Mouse (Mus musculus): ENCODE measurements around the gene Zfp672. TPM values are rescaled to one million over a fixed set of nuclear protein-coding genes. Genes with fewer than 3 reads are reported as not detected.
"Not testable (repeated sequence)": the region's sequence is repeated elsewhere in the genome, so short reads cannot be mapped to it uniquely, and the experiment has no call there.

Zfp672 gene
- total RNA-seq, 1 experiment from 2014 or later, result 36.1 TPM

GRCm38 (mm10) chr11:58331149-58331495 lies 983 bp upstream of the Zfp672 start:
- no peak for ATAC-seq (ENCODE audit: extremely low read depth, insufficient number of reproducible peaks, low FRiP score, poor library complexity, severe bottlenecking)

GRCm38 (mm10) chr11:58329906-58330275 lies 248 bp downstream of the Zfp672 start:
- no peak for ATAC-seq (ENCODE audit: extremely low read depth, insufficient number of reproducible peaks, low FRiP score, poor library complexity, severe bottlenecking)

DNA sequence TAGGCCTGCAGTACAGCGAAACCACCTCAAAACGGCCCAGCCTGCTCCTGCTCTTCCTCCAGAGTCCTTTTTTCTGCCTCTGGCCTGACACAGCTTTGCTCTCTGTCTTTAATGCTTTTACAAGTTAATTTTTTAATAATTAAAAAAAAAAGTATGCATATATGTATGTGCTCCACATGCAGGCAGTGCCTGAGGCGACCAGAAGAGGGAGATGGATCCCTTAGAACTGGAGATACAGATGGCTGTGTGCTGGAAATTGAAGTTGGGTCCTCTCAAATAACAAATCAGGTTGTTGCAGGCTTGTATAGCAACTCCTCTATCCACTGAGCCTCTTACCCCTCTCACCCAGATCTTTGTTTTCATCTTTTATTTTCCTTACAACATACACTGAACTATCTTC lies 3.4 kb downstream of the Zfp672 start:
- ATAC-seq (ENCODE audit: extremely low read depth, insufficient number of reproducible peaks, low FRiP score, poor library complexity, severe bottlenecking), result no peak

DNA sequence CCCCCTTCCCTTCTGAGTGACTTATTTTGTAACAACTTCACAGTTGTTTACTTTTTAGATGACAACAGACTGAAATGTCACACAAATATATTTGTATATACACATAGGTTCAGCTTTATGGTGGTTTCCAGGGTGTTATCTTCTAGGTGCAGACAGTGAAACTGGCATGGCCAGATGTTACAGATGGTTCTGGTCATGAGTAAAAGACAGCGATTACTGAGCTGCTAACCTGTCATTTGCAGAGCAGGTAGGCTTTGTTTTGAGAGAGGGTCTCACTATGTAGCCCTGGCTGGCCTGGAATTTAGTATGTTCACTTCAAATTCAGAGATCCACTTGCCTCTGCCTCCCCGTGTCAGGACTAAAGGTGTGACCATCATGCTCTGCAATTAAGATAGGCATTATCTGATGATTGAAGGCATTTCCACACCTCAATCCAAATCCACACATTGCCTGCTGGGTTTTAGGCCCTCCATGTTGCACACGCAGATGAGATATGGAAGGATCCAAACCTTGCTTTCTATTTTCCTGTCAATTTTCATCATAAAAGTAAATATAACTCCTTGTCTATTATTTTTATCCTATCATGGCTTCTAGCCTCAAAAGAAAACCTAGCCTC lies 5.4 kb downstream of the Zfp672 start:
- no peak for ATAC-seq (ENCODE audit: extremely low read depth, insufficient number of reproducible peaks, low FRiP score, poor library complexity, severe bottlenecking)

DNA sequence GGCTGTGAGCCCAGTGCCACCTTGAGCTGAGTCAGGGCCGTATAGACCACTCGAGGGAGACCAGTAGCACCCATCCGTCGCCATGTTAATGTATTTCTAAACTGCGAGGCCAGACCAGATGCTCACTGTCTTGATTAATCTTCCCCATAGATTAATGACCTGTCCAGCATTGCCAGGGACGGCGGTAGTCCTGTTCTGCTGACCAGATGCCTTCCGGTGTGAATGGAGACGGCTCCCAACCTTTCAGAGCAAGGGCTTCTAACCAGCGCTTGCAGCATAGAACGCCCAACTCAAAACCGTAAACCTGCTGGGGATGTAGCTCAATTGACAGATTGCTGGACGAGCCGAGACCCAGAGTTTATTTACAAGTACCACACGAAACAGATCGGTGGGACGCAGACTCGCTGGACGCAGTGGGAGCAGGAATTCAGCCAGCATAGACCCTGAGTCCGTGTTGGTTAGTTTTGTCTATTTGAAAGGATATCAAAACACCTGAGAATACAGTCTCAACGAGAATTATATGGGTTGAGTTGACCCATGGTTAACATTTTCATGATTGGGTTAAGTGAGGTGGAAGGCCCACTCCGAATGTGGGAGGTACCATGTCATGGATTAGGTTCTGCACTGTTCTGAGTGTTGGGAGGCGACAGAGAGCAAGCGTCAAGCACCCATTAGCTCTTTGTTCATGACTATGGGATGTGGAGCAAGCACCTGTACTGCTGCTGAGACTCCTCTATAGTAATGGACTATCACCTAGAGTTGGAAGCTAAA lies 6.4 kb downstream of the Zfp672 start:
- ATAC-seq (ENCODE audit: extremely low read depth, insufficient number of reproducible peaks, low FRiP score, poor library complexity, severe bottlenecking), result no peak

DNA sequence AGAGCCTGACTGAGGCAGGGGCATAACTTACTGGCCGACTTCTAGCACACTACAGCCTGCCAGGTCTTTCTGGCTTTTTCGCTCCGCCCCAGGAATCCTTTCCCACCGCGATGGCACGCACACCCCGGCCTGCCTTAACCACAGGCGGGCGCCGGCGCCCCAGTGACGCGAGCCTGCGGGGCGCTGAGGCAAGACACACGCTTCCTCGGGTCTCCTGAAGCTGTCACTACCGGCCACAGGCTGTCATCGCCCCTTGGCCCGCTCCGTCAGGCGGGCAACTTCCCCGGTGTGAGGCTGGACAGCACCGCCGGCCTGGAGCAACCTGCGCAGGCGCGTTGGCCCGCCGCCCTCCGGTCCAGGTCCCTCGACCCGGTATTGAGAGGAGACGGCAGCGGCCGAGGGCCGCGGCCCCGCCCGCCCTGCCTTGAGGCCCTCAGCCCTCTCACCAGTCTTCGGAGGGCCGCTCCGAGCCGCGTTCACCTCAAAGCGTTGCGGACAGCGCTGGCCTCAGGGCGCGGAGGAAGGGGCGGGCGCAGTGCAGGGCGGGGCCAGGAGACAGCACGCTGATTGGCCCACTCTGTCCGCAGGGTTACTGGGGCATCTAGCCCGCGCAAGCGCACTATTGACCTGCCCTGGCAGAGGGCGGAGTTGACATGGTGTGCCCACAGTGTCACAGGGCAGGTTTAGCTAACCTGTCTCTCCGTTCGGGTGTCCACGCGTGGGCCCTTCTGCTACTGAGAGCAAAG lies 7.1 kb downstream of the Zfp672 start:
- peak; percentile 96 for ATAC-seq (ENCODE audit: extremely low read depth, insufficient number of reproducible peaks, low FRiP score, poor library complexity, severe bottlenecking)

DNA sequence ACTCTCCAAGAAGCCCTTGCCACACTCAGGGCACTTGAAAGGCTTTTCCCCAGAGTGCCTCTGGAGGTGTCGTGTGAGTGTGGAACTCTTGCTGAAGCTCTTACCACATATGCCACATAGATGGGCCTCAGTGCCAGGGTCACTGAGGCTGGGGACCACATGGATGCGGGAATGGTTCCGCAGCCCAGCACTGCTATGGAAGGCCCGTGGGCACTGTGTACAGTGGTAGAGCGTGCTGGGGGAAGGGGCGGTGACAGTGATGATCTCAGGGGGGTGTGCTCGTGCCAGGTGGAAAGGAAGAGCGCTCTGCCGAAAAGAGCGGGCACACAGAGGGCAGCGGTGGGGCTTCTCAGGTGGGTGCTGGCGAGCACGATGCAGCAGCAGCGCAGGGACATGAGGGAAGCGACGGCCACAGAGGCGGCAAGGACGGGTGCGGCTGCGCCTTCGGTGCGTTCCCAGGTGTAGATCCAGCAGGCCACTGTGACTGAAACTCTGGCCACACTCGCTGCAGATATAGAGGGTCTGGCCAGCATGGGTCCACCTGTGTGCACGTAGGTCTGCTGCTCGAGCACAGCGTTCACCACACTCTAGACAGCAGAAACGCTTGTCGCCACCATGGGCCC lies 13.3 kb downstream of the Zfp672 start:
- ATAC-seq (ENCODE audit: extremely low read depth, insufficient number of reproducible peaks, low FRiP score, poor library complexity, severe bottlenecking), result no peak

GRCm38 (mm10) chr11:58316344-58316743 lies 13.8 kb downstream of the Zfp672 start:
- ATAC-seq (ENCODE audit: extremely low read depth, insufficient number of reproducible peaks, low FRiP score, poor library complexity, severe bottlenecking), result no peak

- ATAC-seq (ENCODE audit: extremely low read depth, insufficient number of reproducible peaks, low FRiP score, poor library complexity, severe bottlenecking), result no peak
Observed at GRCm38 (mm10) chr11:58315536-58316168, 14.5 kb downstream of the Zfp672 start.

GRCm38 (mm10) chr11:58314069-58314468 lies 16.1 kb downstream of the Zfp672 start:
- ATAC-seq (ENCODE audit: extremely low read depth, insufficient number of reproducible peaks, low FRiP score, poor library complexity, severe bottlenecking), result no peak

DNA sequence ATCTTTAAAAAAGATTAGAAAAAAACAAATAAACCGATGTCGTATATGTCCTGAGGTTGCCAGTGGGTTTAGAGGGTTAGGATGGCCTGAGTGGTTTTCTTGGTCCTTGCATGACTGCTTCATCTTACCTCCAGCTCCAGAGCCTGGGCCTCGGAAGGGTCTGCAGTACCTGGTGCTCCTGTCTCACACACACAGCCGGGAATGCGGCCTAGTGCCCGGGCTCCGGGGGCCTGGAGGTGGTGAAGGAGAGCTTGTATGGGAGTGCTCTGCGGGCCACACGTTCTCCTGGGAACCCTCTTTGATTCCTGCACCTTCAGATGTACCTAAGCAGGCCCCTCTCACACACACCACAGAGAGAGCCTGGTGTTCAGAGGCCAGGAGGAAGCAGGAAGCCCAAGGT lies 21.5 kb downstream of the Zfp672 start:
- no peak for ATAC-seq (ENCODE audit: extremely low read depth, insufficient number of reproducible peaks, low FRiP score, poor library complexity, severe bottlenecking)

GRCm38 (mm10) chr11:58307411-58308080 lies 22.6 kb downstream of the Zfp672 start:
- 0 out of 2 replicates have a peak, but pooled peaks have one; percentile 27 for ATAC-seq (ENCODE audit: extremely low read depth, insufficient number of reproducible peaks, low FRiP score, poor library complexity, severe bottlenecking)

DNA sequence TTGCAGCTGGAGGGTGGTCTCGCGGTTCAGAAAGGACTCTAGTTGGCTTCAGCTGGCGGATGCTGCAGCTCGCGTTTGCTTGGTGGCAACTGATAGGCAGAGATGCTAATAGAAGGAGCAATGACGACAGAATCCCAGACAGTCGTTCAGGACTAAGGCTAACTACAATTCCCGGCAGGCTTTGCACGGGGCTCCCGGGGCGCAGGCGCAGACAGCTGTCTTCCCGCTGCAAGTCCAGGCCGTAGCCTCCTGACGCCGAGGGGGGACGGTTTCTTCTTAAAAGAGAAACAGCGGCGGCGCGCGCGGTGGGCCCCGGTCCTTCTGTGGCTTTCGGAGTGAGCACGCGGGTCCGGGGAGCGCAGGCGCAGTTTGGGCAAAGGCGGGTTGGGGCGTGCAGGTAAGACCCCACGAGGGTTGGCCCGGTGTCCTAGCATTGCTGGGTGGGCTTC lies 23.3 kb downstream of the Zfp672 start, which contains the start of gene Zfp692:
Zfp692 (plus strand) TSS at position 210 of the 449 bp plus-strand sequence.
- peak; percentile 56 for ATAC-seq (ENCODE audit: extremely low read depth, insufficient number of reproducible peaks, low FRiP score, poor library complexity, severe bottlenecking)

GRCm38 (mm10) chr11:58305299-58305698 lies 24.8 kb downstream of the Zfp672 start:
- ATAC-seq (ENCODE audit: extremely low read depth, insufficient number of reproducible peaks, low FRiP score, poor library complexity, severe bottlenecking), result not testable (repeated sequence)

DNA sequence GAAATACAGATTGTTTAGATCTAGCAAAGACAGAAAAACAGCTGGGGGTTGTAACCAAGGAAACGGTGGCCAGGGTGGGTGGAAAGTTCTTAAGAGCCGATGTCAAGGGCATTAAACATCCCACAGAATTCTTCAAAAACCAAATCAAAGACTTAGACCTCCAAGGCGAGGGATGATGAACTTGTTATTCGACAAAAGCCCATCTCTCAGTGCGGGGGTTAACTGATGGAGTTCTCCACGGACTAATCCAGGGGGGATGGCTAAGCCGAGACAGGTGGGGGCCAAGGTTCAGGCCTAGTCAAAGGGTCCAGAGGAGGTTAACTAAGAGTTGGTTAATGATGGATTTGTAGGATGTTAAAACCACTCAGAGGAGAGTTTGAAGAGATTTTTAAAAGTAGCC lies 26.5 kb downstream of the Zfp672 start:
- ATAC-seq (ENCODE audit: extremely low read depth, insufficient number of reproducible peaks, low FRiP score, poor library complexity, severe bottlenecking), result no peak

- ATAC-seq (ENCODE audit: extremely low read depth, insufficient number of reproducible peaks, low FRiP score, poor library complexity, severe bottlenecking), result peak; percentile 3; the same call in 1 of the 2 replicates
Observed at GRCm38 (mm10) chr11:58302774-58303445, 27.2 kb downstream of the Zfp672 start.

DNA sequence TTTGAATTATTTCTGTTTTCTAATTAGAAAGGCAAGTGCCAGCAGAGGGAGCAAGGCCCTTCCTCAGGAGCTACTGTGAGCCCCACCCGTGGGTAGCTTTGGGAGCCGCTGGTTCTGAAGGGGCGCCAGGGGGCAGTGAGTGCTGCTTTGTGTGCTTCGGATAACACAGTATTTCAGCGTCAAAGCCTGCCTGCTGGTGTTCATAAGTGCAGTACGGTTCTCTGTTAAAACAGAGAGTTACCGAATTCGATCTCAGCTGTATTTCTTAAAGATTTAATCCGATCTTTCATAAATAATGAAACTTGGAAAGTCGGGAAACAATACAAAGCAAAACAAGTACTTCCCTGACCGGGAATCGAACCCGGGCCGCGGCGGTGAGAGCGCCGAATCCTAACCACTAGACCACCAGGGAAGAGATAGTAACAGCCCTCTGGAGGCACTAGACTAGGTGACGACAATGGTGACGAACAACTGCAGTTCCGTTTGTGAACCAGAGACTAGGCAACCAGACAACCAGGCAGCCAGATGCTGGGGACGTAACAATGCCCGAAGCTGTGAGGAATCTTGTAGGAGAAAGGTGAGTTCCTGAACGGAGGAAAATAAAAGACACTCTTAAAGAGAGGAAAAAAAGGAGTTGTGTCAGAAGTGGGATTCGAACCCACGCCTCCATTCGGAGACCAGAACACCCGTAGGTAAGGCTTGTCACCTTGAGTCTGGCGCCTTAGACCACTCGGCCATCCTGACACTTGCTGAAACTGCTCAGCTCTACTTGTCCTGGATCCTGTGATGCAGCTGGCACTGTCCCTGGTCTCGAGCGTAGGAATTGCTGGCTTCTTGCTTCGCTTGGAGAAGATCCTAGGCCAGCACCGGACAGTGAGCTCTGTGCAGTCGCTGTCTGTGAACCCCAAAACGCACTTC lies 28.0 kb downstream of the Zfp672 start:
- ATAC-seq (ENCODE audit: extremely low read depth, insufficient number of reproducible peaks, low FRiP score, poor library complexity, severe bottlenecking), result peak; percentile 85
